Mouse (Mus musculus) cerebellum, postnatal 25 days (tissue): ENCODE measurements around the gene Cadm4.

Experiments used
- DNase-seq, 2 experiments: peaks; one replicate each; pipeline ENCODE4 v3.0.0; 2021; ENCODE audit warnings: mixed read lengths in 2 of 2

Cadm4 gene

DNA sequence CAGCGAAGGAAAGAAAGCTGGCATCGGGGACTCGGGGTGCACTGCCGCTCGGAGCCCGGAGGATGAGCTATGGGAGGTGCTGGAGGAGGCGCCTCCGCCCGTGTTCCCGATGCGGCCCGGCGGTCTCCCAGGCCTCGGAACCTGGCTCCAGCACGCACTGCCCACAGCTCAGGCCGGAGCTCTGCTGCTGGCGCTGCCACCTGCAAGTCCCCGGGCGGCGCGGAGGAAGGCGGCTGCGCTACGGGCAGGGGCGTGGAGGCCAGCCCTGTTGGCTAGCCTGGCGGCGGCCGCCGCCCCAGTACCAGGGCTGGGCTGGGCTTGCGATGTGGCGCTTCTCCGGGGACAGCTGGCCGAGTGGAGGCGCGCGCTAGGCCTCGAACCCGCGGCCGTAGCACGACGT lies 52.0 kb downstream of the Cadm4 start:
- peak; percentile 41 to 42 for DNase-seq

GRCm38 (mm10) chr7:24534301-24534700 lies 52.5 kb downstream of the Cadm4 start:
- DNase-seq = peak in 1 of 2 experiments; percentile 49

- no peak for DNase-seq
These were observed 55.3 kb downstream of the Cadm4 start for GRCm38 (mm10) chr7:24537081-24537480.

- DNase-seq = peak; percentile 83 to 89
These were observed 55.8 kb downstream of the Cadm4 start for GRCm38 (mm10) chr7:24537591-24537990.

GRCm38 (mm10) chr7:24538154-24538553 lies 56.3 kb downstream of the Cadm4 start:
- no peak for DNase-seq

- no peak for DNase-seq
These were observed 56.9 kb downstream of the Cadm4 start for GRCm38 (mm10) chr7:24538701-24539100.

GRCm38 (mm10) chr7:24539686-24540085 lies 57.9 kb downstream of the Cadm4 start:
- DNase-seq = no peak

GRCm38 (mm10) chr7:24544506-24544905 lies 62.7 kb downstream of the Cadm4 start:
- no peak for DNase-seq

DNA sequence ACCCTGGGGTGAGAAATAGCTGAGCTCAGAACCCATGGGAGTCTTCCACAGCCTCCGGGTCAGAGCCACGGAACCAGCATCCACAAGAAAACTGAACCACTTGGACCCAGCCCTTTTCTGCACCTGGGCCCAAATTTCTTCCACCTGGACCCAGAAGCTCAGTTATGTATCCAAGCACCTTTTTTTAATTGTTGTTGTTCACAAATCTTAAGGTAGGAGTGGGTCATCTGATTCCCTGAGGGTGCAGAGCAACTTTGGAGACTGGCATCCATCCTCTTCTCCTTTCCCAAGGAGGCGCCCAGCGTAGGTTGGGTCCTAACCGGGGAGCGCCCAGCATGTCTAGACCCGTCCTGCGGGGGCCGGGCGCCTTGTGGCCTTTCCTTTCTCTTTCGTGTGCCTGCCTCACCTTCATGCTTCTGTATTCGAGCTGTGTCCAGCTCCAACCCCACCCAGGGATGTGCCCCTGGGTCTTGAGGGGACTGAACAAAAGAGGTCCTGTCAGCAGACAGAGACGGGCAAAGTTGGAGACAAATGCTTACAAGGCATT lies 64.3 kb downstream of the Cadm4 start, which contains the start of the genes Pinlyp and Xrcc1:
TSS of gene Pinlyp (minus strand) at position 51 of the 547 bp plus-strand sequence.
TSS of gene Xrcc1 (plus strand) at position 222 of the 547 bp plus-strand sequence.
- DNase-seq = peak; percentile 28 to 39

- peak; percentile 99 to 100 for DNase-seq
These were observed 65.0 kb downstream of the Cadm4 start for GRCm38 (mm10) chr7:24546634-24547389.

DNA sequence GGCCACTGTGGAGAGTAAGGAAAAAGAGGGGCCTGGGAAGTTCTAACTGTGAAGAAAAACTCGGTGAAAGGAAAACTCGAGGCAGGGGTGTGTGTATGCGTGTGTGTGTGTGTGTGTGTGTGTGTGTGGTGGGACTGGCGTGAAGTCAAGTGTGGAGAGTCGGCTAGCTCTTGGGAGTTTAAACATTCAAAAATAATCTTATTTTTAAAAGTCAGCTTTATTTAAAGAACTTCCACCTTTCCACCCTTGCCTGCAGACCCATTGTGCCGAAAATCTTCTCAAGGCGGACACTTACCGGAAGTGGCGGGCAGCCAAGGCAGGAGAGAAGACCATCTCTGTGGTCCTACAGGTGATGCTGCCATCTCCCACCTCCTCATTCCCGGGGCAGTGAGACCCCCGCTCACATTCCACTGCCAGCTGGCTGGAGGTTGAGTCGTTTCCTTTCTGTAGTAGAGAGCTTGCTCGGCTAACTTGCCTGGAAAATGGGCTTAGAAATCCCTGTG lies 65.8 kb downstream of the Cadm4 start:
- DNase-seq = peak in 1 of 2 experiments; percentile 38

DNA sequence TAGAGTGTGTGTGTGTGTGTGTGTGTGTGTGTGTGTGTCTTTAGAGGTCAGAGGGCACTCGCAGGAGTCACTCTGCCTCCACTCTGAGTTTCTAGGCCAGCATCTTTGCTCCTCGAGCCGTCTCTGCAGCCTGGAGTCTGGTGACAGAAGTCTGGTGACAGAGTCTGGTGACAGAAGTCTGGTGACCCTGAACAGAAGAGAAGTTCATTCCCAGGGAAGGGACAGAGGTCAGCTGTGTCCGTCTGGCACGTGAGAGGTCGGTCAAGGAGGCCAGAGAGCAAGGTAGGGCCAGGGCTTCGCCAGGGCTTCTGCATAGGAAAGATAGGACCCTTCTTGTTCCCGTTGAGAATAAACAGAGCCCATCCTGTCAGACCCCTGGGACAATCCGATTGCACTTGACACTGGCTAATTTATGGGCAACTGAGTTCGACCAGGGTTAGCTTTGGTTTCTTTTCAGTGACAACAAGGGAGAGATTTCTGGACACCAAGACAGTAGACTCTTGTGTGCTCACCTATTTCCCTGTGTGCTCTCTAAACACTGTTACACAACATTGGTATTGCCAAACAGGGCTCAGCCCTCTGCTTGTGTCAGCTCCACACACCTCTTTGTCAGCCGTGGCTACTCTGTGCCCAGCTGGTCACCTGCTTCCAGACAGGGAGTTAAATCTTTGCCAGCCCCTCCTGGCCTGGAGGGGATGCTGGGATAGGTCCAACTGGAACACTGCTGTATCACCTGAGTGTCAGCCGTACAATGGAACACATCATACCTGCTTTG lies 70.3 kb downstream of the Cadm4 start:
- no peak for DNase-seq
